Mouse (Mus musculus) E14TG2a.4 (cell line): ENCODE measurements around the gene Gprc5d.

Experiments
- CTCF ChIP-seq: conservative IDR thresholded peaks from 2 replicates; pipeline ENCODE4 v1.5.1; 2014; ENCODE audit warnings: low read length
- NANOG ChIP-seq: IDR thresholded peaks from 2 replicates; pipeline ENCODE4 v1.6.1; 2014; ENCODE audit warnings: borderline replicate concordance, low read length, mixed read lengths
- POU5F1 ChIP-seq: IDR thresholded peaks from 2 replicates; pipeline ENCODE4 v1.6.1; 2014; ENCODE audit warnings: low read length, borderline replicate concordance

GRCm38 (mm10) chr6:135135735-135136134 is 17.7 kb upstream of the Gprc5d start:
- TF ChIP-seq CTCF (no peak), NANOG (no peak), POU5F1 (no peak)
